Comparison of ENCODE assay signal across 19 mouse cellular contexts in the genomic region with DNA sequence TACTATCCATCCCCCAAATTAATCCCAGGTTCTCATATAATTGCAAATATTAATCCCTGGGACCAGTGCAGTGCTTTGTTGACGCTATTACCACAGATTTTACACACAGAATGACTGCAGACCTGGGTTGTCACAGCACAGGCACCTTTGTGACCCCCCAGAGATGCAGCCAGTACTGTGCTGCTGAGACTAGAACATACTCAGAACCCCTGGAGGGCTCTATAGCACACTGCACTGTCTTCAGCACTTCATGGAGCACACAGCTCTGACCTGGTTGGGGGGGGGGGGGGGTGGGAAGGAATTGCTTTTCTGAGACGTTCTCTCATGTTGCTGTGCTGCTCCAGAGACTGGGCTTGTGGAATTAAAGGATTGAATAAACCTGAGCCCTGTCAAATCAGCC.
DNase-seq lines count a peak whose midpoint lies in the region; ATAC-seq and TF ChIP-seq lines count a peak whose summit lies in the region.
"Had no signal": no experiment of that assay in that cellular context is flagged by ENCODE, and none has a peak within 500 bp of the region (broad histone marks: within the 10 kb centered on the region; RNA-seq: fewer than 3 reads in every experiment).

No protein-coding gene starts in this region.

- no peak for DNase-seq in forebrain, embryonic 11.5 days (ENCODE audit: low spot score)
- DNase-seq in midbrain, embryonic 14.5 days: no peak
- DNase-seq in midbrain, postnatal 0 days (ENCODE audit: low spot score): no peak
- no peak for DNase-seq in urinary bladder, postnatal 36 days (ENCODE audit: low spot score in 2 of 2)
- DNase-seq: adrenal gland, postnatal 10 days; cerebellum, adult 11 months; cerebellum, adult 8-10 months; cerebellum, postnatal 14 days; embryo, embryonic 11 days; gastrocnemius, postnatal 10 days; heart, adult 18-20 months; heart, postnatal 10 days had no signal

- 43% methylated on average over 2 of the region's 2 CpGs for WGBS in forebrain, embryonic 11.5 days
- 39% methylated on average over 2 of the region's 2 CpGs for WGBS in forebrain, embryonic 15.5 days
- WGBS in midbrain, embryonic 12.5 days: 33% methylated on average over 2 of the region's 2 CpGs
- WGBS in midbrain, embryonic 14.5 days: 33% methylated on average over 2 of the region's 2 CpGs
- 28% methylated on average over 2 of the region's 2 CpGs for WGBS in midbrain, postnatal 0 days
- 35% methylated on average over 2 of the region's 2 CpGs for WGBS in neural tube, embryonic 15.5 days

- H3K36me3 ChIP-seq in forebrain, embryonic 11.5 days (ENCODE audit: control insufficient read depth, insufficient read depth, low read length): no peaks in the 10 kb centered on the region
- H3K36me3 ChIP-seq in forebrain, embryonic 15.5 days: no peaks in the 10 kb centered on the region
- H3K36me3 ChIP-seq in midbrain, embryonic 12.5 days: no peaks in the 10 kb centered on the region
- H3K36me3 ChIP-seq in midbrain, embryonic 14.5 days (ENCODE audit: control insufficient read depth, insufficient read depth, low read length): no peaks in the 10 kb centered on the region
- no peaks in the 10 kb centered on the region for H3K36me3 ChIP-seq in midbrain, postnatal 0 days (ENCODE audit: insufficient read depth, low read length)
- H3K36me3 ChIP-seq in neural tube, embryonic 15.5 days: no peaks in the 10 kb centered on the region
- H3K36me3 ChIP-seq: embryonic facial prominence, embryonic 13.5 days; heart, embryonic 10.5 days had no signal

- H3K27ac ChIP-seq in forebrain, embryonic 11.5 days (ENCODE audit: low read depth, low read length): no peak overlapping the region
- H3K27ac ChIP-seq in forebrain, embryonic 15.5 days (replicated peaks): no peak overlapping the region
- no peak overlapping the region for H3K27ac ChIP-seq in midbrain, embryonic 12.5 days (replicated peaks)
- H3K27ac ChIP-seq in midbrain, embryonic 14.5 days (replicated peaks; ENCODE audit: low read depth, low read length): no peak overlapping the region
- H3K27ac ChIP-seq in midbrain, postnatal 0 days (ENCODE audit: low read depth, low read length): no peak overlapping the region
- no peak overlapping the region for H3K27ac ChIP-seq in neural tube, embryonic 15.5 days (replicated peaks)
- H3K27ac ChIP-seq: embryonic facial prominence, embryonic 13.5 days; heart, embryonic 10.5 days; hindbrain, embryonic 14.5 days had no signal

- H3K4me3 ChIP-seq in forebrain, embryonic 11.5 days (ENCODE audit: low read depth, low read length): no peak overlapping the region
- no peak overlapping the region for H3K4me3 ChIP-seq in forebrain, embryonic 15.5 days
- H3K4me3 ChIP-seq in midbrain, embryonic 12.5 days: no peak overlapping the region
- no peak overlapping the region for H3K4me3 ChIP-seq in midbrain, embryonic 14.5 days (replicated peaks; ENCODE audit: low read depth, low read length)
- no peak overlapping the region for H3K4me3 ChIP-seq in midbrain, postnatal 0 days (ENCODE audit: low read depth, low read length)
- H3K4me3 ChIP-seq in neural tube, embryonic 15.5 days (replicated peaks): no peak overlapping the region
- H3K4me3 ChIP-seq: embryonic facial prominence, embryonic 13.5 days; heart, embryonic 10.5 days had no signal

- no peak for TF ChIP-seq CTCF in midbrain, postnatal 0 days (IDR thresholded peaks at IDR 0.05)

- H3K9ac ChIP-seq in forebrain, embryonic 11.5 days (ENCODE audit: low read length): no peak overlapping the region
- no peak overlapping the region for H3K9ac ChIP-seq in forebrain, embryonic 15.5 days (replicated peaks)
- H3K9ac ChIP-seq in midbrain, embryonic 12.5 days (replicated peaks): no peak overlapping the region
- no peak overlapping the region for H3K9ac ChIP-seq in midbrain, embryonic 14.5 days (replicated peaks; ENCODE audit: low read length)
- no peak overlapping the region for H3K9ac ChIP-seq in midbrain, postnatal 0 days (replicated peaks; ENCODE audit: low read length, poor library complexity, severe bottlenecking)
- H3K9ac ChIP-seq in neural tube, embryonic 15.5 days (replicated peaks): no peak overlapping the region
- H3K9ac ChIP-seq: embryonic facial prominence, embryonic 13.5 days; hindbrain, embryonic 14.5 days had no signal

- H3K4me1 ChIP-seq in forebrain, embryonic 11.5 days (replicated peaks; ENCODE audit: control insufficient read depth, insufficient read depth, low read length): no peaks in the 10 kb centered on the region
- H3K4me1 ChIP-seq in forebrain, embryonic 15.5 days: no peaks in the 10 kb centered on the region
- H3K4me1 ChIP-seq in midbrain, embryonic 12.5 days: no peaks in the 10 kb centered on the region
- no peaks in the 10 kb centered on the region for H3K4me1 ChIP-seq in midbrain, embryonic 14.5 days (ENCODE audit: control insufficient read depth, insufficient read depth, low read length)
- no peaks in the 10 kb centered on the region for H3K4me1 ChIP-seq in midbrain, postnatal 0 days (ENCODE audit: insufficient read depth, low read length)
- H3K4me1 ChIP-seq in neural tube, embryonic 15.5 days: 0 out of 2 replicates have a peak, but pooled peaks cover 4% of the 10 kb centered on the region
- H3K4me1 ChIP-seq: embryonic facial prominence, embryonic 13.5 days; heart, embryonic 10.5 days had no signal

- ATAC-seq in forebrain, embryonic 11.5 days (replicated peaks; ENCODE audit: low FRiP score): 0 out of 2 replicates have a peak, but pooled peaks have one; percentile 33
- ATAC-seq in forebrain, embryonic 15.5 days (replicated peaks): no peak
- ATAC-seq in midbrain, embryonic 12.5 days (ENCODE audit: low FRiP score, low read depth): peak; percentile 78; the same call in 1 of the 2 replicates
- ATAC-seq in midbrain, embryonic 14.5 days (ENCODE audit: low FRiP score, low TSS enrichment): no peak; the same call in 1 of the 2 replicates
- ATAC-seq in midbrain, postnatal 0 days (ENCODE audit: low FRiP score): peak; percentile 31; the same call in 1 of the 2 replicates
- peak; percentile 63; the same call in 1 of the 2 replicates for ATAC-seq in neural tube, embryonic 15.5 days (ENCODE audit: low FRiP score)
- ATAC-seq: forebrain, embryonic 16.5 days had no signal

- no peaks in the 10 kb centered on the region for H3K9me3 ChIP-seq in forebrain, embryonic 11.5 days (ENCODE audit: control insufficient read depth, low read length)
- H3K9me3 ChIP-seq in forebrain, embryonic 15.5 days: no peaks in the 10 kb centered on the region
- no peaks in the 10 kb centered on the region for H3K9me3 ChIP-seq in midbrain, embryonic 12.5 days
- no peaks in the 10 kb centered on the region for H3K9me3 ChIP-seq in midbrain, embryonic 14.5 days (ENCODE audit: control insufficient read depth, low read length)
- H3K9me3 ChIP-seq in midbrain, postnatal 0 days (ENCODE audit: low read length): no peaks in the 10 kb centered on the region
- H3K9me3 ChIP-seq in neural tube, embryonic 15.5 days (replicated peaks): no peaks in the 10 kb centered on the region
- H3K9me3 ChIP-seq: embryonic facial prominence, embryonic 13.5 days; heart, embryonic 10.5 days had no signal

- H3K4me2 ChIP-seq in forebrain, embryonic 11.5 days (ENCODE audit: low read depth, low read length, severe bottlenecking): no peak overlapping the region
- H3K4me2 ChIP-seq in forebrain, embryonic 15.5 days (replicated peaks): no peak overlapping the region
- no peak overlapping the region for H3K4me2 ChIP-seq in midbrain, embryonic 12.5 days (replicated peaks)
- no peak overlapping the region for H3K4me2 ChIP-seq in midbrain, embryonic 14.5 days (ENCODE audit: low read length)
- H3K4me2 ChIP-seq in midbrain, postnatal 0 days (ENCODE audit: low read depth, low read length, poor library complexity, severe bottlenecking): no peak overlapping the region
- H3K4me2 ChIP-seq in neural tube, embryonic 15.5 days: no peak overlapping the region
- H3K4me2 ChIP-seq: embryonic facial prominence, embryonic 13.5 days; hindbrain, embryonic 14.5 days had no signal

- H3K27me3 ChIP-seq in forebrain, embryonic 11.5 days (ENCODE audit: control insufficient read depth, insufficient read depth, low read length): no peaks in the 10 kb centered on the region
- no peaks in the 10 kb centered on the region for H3K27me3 ChIP-seq in forebrain, embryonic 15.5 days
- no peaks in the 10 kb centered on the region for H3K27me3 ChIP-seq in midbrain, embryonic 12.5 days
- no peaks in the 10 kb centered on the region for H3K27me3 ChIP-seq in midbrain, embryonic 14.5 days (ENCODE audit: control insufficient read depth, insufficient read depth, low read length)
- no peaks in the 10 kb centered on the region for H3K27me3 ChIP-seq in midbrain, postnatal 0 days (ENCODE audit: insufficient read depth, low read length)
- H3K27me3 ChIP-seq in neural tube, embryonic 15.5 days (replicated peaks): no peaks in the 10 kb centered on the region
- H3K27me3 ChIP-seq: embryonic facial prominence, embryonic 13.5 days had no signal

Comparison
In these comparisons a context has a peak if more than half of its experiments do, and no peak if none do; other contexts are left out.
1. ATAC-seq: peak in forebrain, embryonic 11.5 days (single experiment), midbrain, embryonic 12.5 days (single experiment), midbrain, postnatal 0 days (single experiment) and neural tube, embryonic 15.5 days (single experiment); none in forebrain, embryonic 15.5 days (single experiment) and midbrain, embryonic 14.5 days (single experiment).